Mouse (Mus musculus) testis, postnatal 10 days (tissue): Measurements from ENCODE around the gene Serpina12.

Experiments used
- DNase-seq: peaks from one replicate; pipeline ENCODE4 v3.0.0; 2021; ENCODE audit warnings: low spot score

The Serpina12 gene

GRCm38 (mm10) chr12:104003238-104003612 lies 41.0 kb downstream of the Serpina12 start:
- no peak for DNase-seq

- no peak for DNase-seq
Measured at GRCm38 (mm10) chr12:104002569-104003237, 41.5 kb downstream of the Serpina12 start.

- no peak for DNase-seq
Measured at GRCm38 (mm10) chr12:104000594-104000993, 43.6 kb downstream of the Serpina12 start.

GRCm38 (mm10) chr12:103999611-104000010 lies 44.6 kb downstream of the Serpina12 start:
- no peak for DNase-seq

- DNase-seq, result no peak
Measured at GRCm38 (mm10) chr12:103996513-103996912, 47.7 kb downstream of the Serpina12 start.

- DNase-seq, result peak; percentile 82
Measured at GRCm38 (mm10) chr12:103995292-103996072, 48.8 kb downstream of the Serpina12 start.

- no peak for DNase-seq
Measured at GRCm38 (mm10) chr12:103992945-103993344, 51.3 kb downstream of the Serpina12 start.

- no peak for DNase-seq
Measured at GRCm38 (mm10) chr12:103989857-103990256, 54.4 kb downstream of the Serpina12 start, which contains the start of gene Serpina11. Gene Serpina11, minus strand, starts transcription at chr12:103989957.

- no peak for DNase-seq
Measured at GRCm38 (mm10) chr12:103989514-103989767, 54.8 kb downstream of the Serpina12 start.

GRCm38 (mm10) chr12:103988754-103989513 lies 55.3 kb downstream of the Serpina12 start:
- no peak for DNase-seq

GRCm38 (mm10) chr12:103985868-103986267 lies 58.4 kb downstream of the Serpina12 start:
- no peak for DNase-seq

- DNase-seq, result peak; percentile 79
Measured at GRCm38 (mm10) chr12:103984935-103985334, 59.3 kb downstream of the Serpina12 start.

- no peak for DNase-seq
Measured at GRCm38 (mm10) chr12:103981646-103982360, 62.4 kb downstream of the Serpina12 start.
